Mouse (Mus musculus): Measurements from ENCODE around the gene Snrnp35. TPM values are rescaled to one million over a fixed set of nuclear protein-coding genes. Genes with fewer than 3 reads are reported as not detected.

Gene Snrnp35
- polyA plus RNA-seq, 1 experiment from 2014 or later, result 11.7 TPM

DNA sequence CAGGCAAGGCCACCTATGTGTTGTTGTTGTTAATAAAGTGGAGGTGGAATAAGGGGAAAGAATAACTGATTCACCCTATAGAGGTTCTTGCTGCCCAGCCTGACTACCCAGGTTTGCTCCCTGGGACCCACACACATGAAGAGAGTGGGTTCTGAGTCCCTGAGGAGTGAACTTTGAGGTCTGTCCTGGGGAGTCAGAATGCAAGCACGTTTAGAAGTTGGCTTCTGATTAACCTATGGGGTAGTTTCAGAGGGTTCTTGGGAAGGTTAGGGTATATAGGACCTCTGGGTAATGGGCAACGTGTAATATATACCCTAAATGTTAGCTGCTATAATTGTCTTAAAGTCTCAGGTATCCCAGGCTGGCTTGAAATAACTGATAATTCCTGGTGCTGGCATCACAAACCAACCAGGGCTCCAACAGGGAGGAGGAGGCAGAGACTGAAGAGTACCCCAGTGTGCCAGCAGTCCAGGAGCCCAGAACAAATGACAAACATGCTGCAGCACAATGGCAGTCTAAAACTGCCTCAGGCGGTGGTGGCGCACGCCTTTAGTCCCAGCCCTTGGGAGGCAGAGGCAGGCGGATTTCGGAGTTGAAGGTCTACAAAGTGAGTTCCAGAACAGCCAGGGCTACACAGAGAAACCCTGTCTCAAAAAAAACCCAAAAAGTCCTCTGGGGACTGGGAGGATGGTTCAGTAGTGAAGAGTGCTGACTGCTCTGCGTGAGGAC, 20.5 kb upstream of the Snrnp35 start:
- ATAC-seq, result no peak
- H3K27me3 ChIP-seq (replicated peaks; ENCODE audit: insufficient read depth, low read length), result no peaks in the 10 kb centered on the region
- TF ChIP-seq CTCF (IDR thresholded peaks at IDR 0.05) (no peak), EP300 (IDR thresholded peaks at IDR 0.05) (no peak)
- WGBS, result 87% methylated on average over 8 of the region's 8 CpGs
- H3K4me3 ChIP-seq (ENCODE audit: low read depth, low read length), result no peak overlapping the region
- no peak overlapping the region for H3K27ac ChIP-seq (ENCODE audit: low read length)
- peaks cover 20% of the 10 kb centered on the region; the same call in 1 of the 2 replicates for H3K36me3 ChIP-seq (ENCODE audit: insufficient read depth, low read length)
- no peaks in the 10 kb centered on the region for H3K9me3 ChIP-seq (ENCODE audit: low read length)
- H3K9ac ChIP-seq (replicated peaks; ENCODE audit: low read depth), result no peak overlapping the region
- no peak for DNase-seq (ENCODE audit: low spot score)
- H3K4me1 ChIP-seq (ENCODE audit: insufficient read depth, low read depth, low read length), result no peaks in the 10 kb centered on the region
- H3K4me2 ChIP-seq (replicated peaks; ENCODE audit: low read depth, low read length), result no peak overlapping the region

DNA sequence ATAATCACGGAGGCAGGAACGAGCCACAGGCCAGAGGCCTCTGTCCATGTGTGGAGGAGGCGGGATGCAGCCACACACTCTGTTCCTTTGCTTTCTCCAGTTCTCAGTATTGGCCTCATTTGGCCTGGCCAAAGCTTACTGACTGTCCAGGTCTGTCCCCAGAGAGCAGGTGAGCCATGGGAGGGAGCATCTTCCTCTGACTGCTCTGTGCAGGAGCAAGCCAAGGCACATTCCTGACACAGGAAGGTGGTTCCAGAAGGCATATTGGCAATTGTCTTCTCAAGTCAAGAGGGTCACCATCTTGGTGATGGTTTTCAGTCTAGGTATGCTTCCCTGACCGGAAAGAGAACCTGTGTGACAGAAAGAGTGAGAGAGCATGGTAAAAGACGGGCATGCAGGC, 19.5 kb upstream of the Snrnp35 start:
- DNase-seq (ENCODE audit: low spot score) (no peak), ATAC-seq (no peak)
- Histone ChIP-seq H3K27ac (ENCODE audit: low read length) (no peak overlapping the region), H3K4me1 (ENCODE audit: insufficient read depth, low read depth, low read length) (no peaks in the 10 kb centered on the region), H3K4me2 (replicated peaks; ENCODE audit: low read depth, low read length) (no peak overlapping the region), H3K9me3 (ENCODE audit: low read length) (no peaks in the 10 kb centered on the region), H3K9ac (replicated peaks; ENCODE audit: low read depth) (no peak overlapping the region), H3K4me3 (ENCODE audit: low read depth, low read length) (no peak overlapping the region), H3K36me3 (ENCODE audit: insufficient read depth, low read length) (peaks cover 19% of the 10 kb centered on the region; the same call in 1 of the 2 replicates), H3K27me3 (replicated peaks; ENCODE audit: insufficient read depth, low read length) (no peaks in the 10 kb centered on the region)
- WGBS, result 76% methylated on average over 5 of the region's 5 CpGs
- TF ChIP-seq CTCF (IDR thresholded peaks at IDR 0.05) (no peak), EP300 (IDR thresholded peaks at IDR 0.05) (no peak)

DNA sequence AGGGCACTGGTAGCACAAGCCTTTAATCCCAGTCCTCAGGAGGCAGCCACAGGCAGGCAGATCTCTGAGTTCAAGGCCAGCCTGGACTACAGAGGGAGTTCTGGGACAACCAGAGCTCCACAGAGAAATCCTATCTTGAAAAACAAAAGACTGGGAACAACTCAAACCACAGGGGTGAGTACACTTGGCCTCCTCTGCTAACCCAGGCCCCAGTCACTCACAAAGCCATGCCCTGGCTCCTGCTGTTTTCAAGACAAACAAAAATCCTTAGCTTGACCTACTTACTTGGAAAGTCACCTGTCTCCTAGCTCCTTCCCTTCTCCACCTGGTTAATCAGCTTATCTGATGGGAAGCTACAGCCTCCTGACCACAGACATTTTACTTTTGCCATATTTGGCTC, 18.0 kb upstream of the Snrnp35 start:
- no peak for TF ChIP-seq CTCF (IDR thresholded peaks at IDR 0.05)
- no peak for TF ChIP-seq EP300 (IDR thresholded peaks at IDR 0.05)
- no peak overlapping the region for H3K4me2 ChIP-seq (replicated peaks; ENCODE audit: low read depth, low read length)
- H3K9me3 ChIP-seq (ENCODE audit: low read length), result no peaks in the 10 kb centered on the region
- H3K36me3 ChIP-seq (ENCODE audit: insufficient read depth, low read length), result peaks cover 14% of the 10 kb centered on the region; the same call in 1 of the 2 replicates
- H3K27me3 ChIP-seq (replicated peaks; ENCODE audit: insufficient read depth, low read length), result no peaks in the 10 kb centered on the region
- H3K4me3 ChIP-seq (ENCODE audit: low read depth, low read length), result no peak overlapping the region
- ATAC-seq (no peak), DNase-seq (ENCODE audit: low spot score) (no peak)
- no peak overlapping the region for H3K9ac ChIP-seq (replicated peaks; ENCODE audit: low read depth)
- H3K4me1 ChIP-seq (ENCODE audit: insufficient read depth, low read depth, low read length), result no peaks in the 10 kb centered on the region
- no peak overlapping the region for H3K27ac ChIP-seq (ENCODE audit: low read length)

DNA sequence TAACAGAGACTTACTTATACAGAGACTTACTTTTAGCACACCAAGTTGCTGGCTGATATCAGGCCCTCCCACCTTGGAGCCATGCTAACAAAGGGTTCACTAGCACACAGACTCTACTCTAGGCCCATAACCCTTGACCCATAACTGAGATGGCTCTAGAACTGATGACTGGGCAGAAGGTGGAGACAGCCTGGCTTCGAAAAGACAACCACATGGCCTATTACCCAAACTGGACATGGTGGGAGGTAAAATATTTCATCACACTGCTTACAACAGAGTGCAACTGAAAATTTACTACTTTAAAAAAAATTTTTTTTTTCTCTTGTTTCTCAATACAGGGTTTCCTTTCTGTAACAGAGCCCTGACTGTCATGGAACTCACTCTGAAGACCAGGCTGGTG, 15.2 kb upstream of the Snrnp35 start:
- TF ChIP-seq EP300 (IDR thresholded peaks at IDR 0.05) (no peak), CTCF (IDR thresholded peaks at IDR 0.05) (no peak)
- 64% methylated on average over 1 of the region's 1 CpGs for WGBS
- Histone ChIP-seq H3K9me3 (ENCODE audit: low read length) (no peaks in the 10 kb centered on the region), H3K27me3 (replicated peaks; ENCODE audit: insufficient read depth, low read length) (no peaks in the 10 kb centered on the region), H3K4me2 (replicated peaks; ENCODE audit: low read depth, low read length) (no peak overlapping the region), H3K36me3 (ENCODE audit: insufficient read depth, low read length) (no peaks in the 10 kb centered on the region), H3K9ac (replicated peaks; ENCODE audit: low read depth) (no peak overlapping the region), H3K4me1 (ENCODE audit: insufficient read depth, low read depth, low read length) (no peaks in the 10 kb centered on the region), H3K4me3 (ENCODE audit: low read depth, low read length) (no peak overlapping the region), H3K27ac (ENCODE audit: low read length) (no peak overlapping the region)
- DNase-seq (ENCODE audit: low spot score) (peak; percentile 58), ATAC-seq (peak; percentile 58)

DNA sequence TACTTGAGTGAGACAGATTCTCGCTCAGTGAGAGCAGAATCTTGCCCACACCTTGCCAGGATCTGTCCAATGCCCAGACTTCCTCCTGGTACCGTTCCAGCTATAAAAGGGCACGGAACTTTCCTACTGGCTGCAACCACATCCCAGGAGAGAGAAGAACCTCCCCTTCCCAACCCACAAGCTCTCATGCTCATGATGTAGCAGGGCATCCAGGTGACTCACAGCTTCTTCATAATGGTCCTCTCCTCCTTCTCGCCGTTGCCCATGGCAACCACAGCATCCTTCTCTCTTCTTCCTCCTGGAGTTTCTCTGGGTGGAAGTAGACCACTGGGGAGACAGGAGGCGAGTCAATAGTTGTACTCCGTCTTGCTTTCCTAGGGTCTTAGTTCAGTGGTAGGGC, 14.6 kb upstream of the Snrnp35 start:
- Histone ChIP-seq H3K36me3 (ENCODE audit: insufficient read depth, low read length) (no peaks in the 10 kb centered on the region), H3K4me1 (ENCODE audit: insufficient read depth, low read depth, low read length) (no peaks in the 10 kb centered on the region), H3K4me2 (replicated peaks; ENCODE audit: low read depth, low read length) (no peak overlapping the region), H3K27me3 (replicated peaks; ENCODE audit: insufficient read depth, low read length) (no peaks in the 10 kb centered on the region), H3K4me3 (ENCODE audit: low read depth, low read length) (no peak overlapping the region), H3K9me3 (ENCODE audit: low read length) (no peaks in the 10 kb centered on the region), H3K9ac (replicated peaks; ENCODE audit: low read depth) (no peak overlapping the region), H3K27ac (ENCODE audit: low read length) (no peak overlapping the region)
- no peak for TF ChIP-seq CTCF (IDR thresholded peaks at IDR 0.05)
- TF ChIP-seq EP300 (IDR thresholded peaks at IDR 0.05), result no peak
- ATAC-seq, result no peak
- WGBS, result 92% methylated on average over 7 of the region's 7 CpGs
- DNase-seq (ENCODE audit: low spot score), result no peak

DNA sequence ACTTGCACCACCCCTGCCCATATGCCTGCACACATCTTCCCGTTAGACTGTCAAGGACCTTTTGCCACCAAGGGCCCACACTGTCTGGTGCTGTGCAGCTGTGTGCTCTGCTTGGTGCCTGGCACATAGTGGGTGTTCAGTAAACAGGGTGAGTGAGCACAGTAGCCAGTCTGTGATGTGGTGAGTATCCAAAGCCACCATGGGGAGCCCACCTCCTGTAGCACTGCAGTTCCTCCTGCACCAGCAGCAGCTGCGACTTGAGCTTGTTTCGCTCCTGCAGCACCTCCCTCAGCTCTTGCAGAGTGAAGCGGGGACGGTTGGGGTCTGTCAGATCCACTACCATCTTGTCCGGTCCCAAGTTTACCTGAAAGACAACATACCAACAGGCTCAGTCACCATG, 13.4 kb upstream of the Snrnp35 start:
- Histone ChIP-seq H3K27ac (ENCODE audit: low read length) (no peak overlapping the region), H3K4me3 (ENCODE audit: low read depth, low read length) (no peak overlapping the region), H3K9me3 (ENCODE audit: low read length) (no peaks in the 10 kb centered on the region), H3K36me3 (ENCODE audit: insufficient read depth, low read length) (no peaks in the 10 kb centered on the region), H3K27me3 (replicated peaks; ENCODE audit: insufficient read depth, low read length) (no peaks in the 10 kb centered on the region), H3K4me1 (ENCODE audit: insufficient read depth, low read depth, low read length) (no peaks in the 10 kb centered on the region), H3K4me2 (replicated peaks; ENCODE audit: low read depth, low read length) (no peak overlapping the region), H3K9ac (replicated peaks; ENCODE audit: low read depth) (no peak overlapping the region)
- ATAC-seq (no peak), DNase-seq (ENCODE audit: low spot score) (no peak)
- TF ChIP-seq CTCF (IDR thresholded peaks at IDR 0.05), result no peak
- TF ChIP-seq EP300 (IDR thresholded peaks at IDR 0.05), result no peak
- 93% methylated on average over 6 of the region's 6 CpGs for WGBS
